Mouse (Mus musculus) T-cell, adult 2 months (primary cell): Measurements from ENCODE around the gene Srgap2.

ENCODE experiments used
- DNase-seq: peaks from one replicate; pipeline ENCODE4 v3.0.0; 2022; ENCODE audit warnings: low spot score

Srgap2 gene

GRCm38 (mm10) chr1:131526371-131527270 lies 531 bp downstream of the Srgap2 start:
- DNase-seq: peak; percentile 55

- DNase-seq: peak; percentile 15
Measured at GRCm38 (mm10) chr1:131525586-131526271, 1.4 kb downstream of the Srgap2 start.

GRCm38 (mm10) chr1:131525101-131525585 lies 2.0 kb downstream of the Srgap2 start:
- peak; percentile 30 for DNase-seq

- no peak for DNase-seq
Measured at GRCm38 (mm10) chr1:131523794-131524193, 3.4 kb downstream of the Srgap2 start.

GRCm38 (mm10) chr1:131516588-131516987 lies 10.6 kb downstream of the Srgap2 start:
- no peak for DNase-seq

- DNase-seq: no peak
Measured at GRCm38 (mm10) chr1:131514197-131514596, 13.0 kb downstream of the Srgap2 start.

- no peak for DNase-seq
Measured at GRCm38 (mm10) chr1:131513136-131513535, 14.0 kb downstream of the Srgap2 start.

GRCm38 (mm10) chr1:131511661-131512500 lies 15.3 kb downstream of the Srgap2 start:
- DNase-seq: no peak

- DNase-seq: no peak
Measured at GRCm38 (mm10) chr1:131511131-131511530, 16.0 kb downstream of the Srgap2 start.

- DNase-seq: no peak
Measured at GRCm38 (mm10) chr1:131501681-131502080, 25.5 kb downstream of the Srgap2 start.

- no peak for DNase-seq
Measured at GRCm38 (mm10) chr1:131498231-131498630, 28.9 kb downstream of the Srgap2 start.

- DNase-seq: no peak
Measured at GRCm38 (mm10) chr1:131493966-131494898, 32.9 kb downstream of the Srgap2 start.

GRCm38 (mm10) chr1:131492360-131492759 lies 34.8 kb downstream of the Srgap2 start:
- peak; percentile 11 for DNase-seq

- DNase-seq: no peak
Measured at GRCm38 (mm10) chr1:131491579-131491978, 35.6 kb downstream of the Srgap2 start.

GRCm38 (mm10) chr1:131489312-131489711 lies 37.8 kb downstream of the Srgap2 start:
- DNase-seq: no peak

- no peak for DNase-seq
Measured at GRCm38 (mm10) chr1:131486094-131486850, 40.9 kb downstream of the Srgap2 start.

GRCm38 (mm10) chr1:131482242-131482641 lies 44.9 kb downstream of the Srgap2 start:
- no peak for DNase-seq

GRCm38 (mm10) chr1:131481391-131481790 lies 45.8 kb downstream of the Srgap2 start:
- no peak for DNase-seq

GRCm38 (mm10) chr1:131478770-131479305 lies 48.3 kb downstream of the Srgap2 start:
- no peak for DNase-seq

GRCm38 (mm10) chr1:131475306-131475705 lies 51.8 kb downstream of the Srgap2 start:
- DNase-seq: no peak
